Mouse (Mus musculus) liver, embryonic 14.5 days (tissue): ENCODE measurements around the gene Prim2.

ENCODE experiments used
- CTCF ChIP-seq: IDR thresholded peaks from 2 replicates; pipeline ENCODE4 v1.5.1; 2016; ENCODE audit warnings: antibody characterized with exemption, low read depth, control low read depth
- EP300 ChIP-seq: IDR thresholded peaks from 2 replicates; pipeline ENCODE4 v1.6.1; 2016; ENCODE audit warnings: antibody characterized with exemption, low read depth

- no peak for TF ChIP-seq CTCF
- no peak for TF ChIP-seq EP300
These were observed 189.2 kb downstream of the Prim2 start for GRCm38 (mm10) chr1:33480382-33480781.
